Mouse (Mus musculus): ENCODE data around the gene Cerk. TPM values are rescaled to one million over a fixed set of nuclear protein-coding genes. Genes with fewer than 3 reads are reported as not detected.
A peak's percentile ranks its signal among the peaks of the same experiment; 100 is the strongest.
"Not testable (repeated sequence)": the region's sequence is repeated elsewhere in the genome, so short reads cannot be mapped to it uniquely, and the experiment has no call there.

Cerk gene
- total RNA-seq, 2 experiments from 2014 or later = 38.8 to 41.0 TPM

GRCm38 (mm10) chr15:86212193-86212592 is 26.3 kb upstream of the Cerk start:
- DNase-seq (ENCODE audit: low spot score in 2 of 2) = not testable (repeated sequence)

GRCm38 (mm10) chr15:86206385-86206784 is 20.4 kb upstream of the Cerk start:
- DNase-seq (ENCODE audit: low spot score in 2 of 2) = no peak

- peak; percentile 65 to 68 for DNase-seq (ENCODE audit: low spot score in 2 of 2)
Observed at GRCm38 (mm10) chr15:86205300-86205699, 19.4 kb upstream of the Cerk start.

- no peak for DNase-seq (ENCODE audit: low spot score in 2 of 2)
Observed at GRCm38 (mm10) chr15:86203942-86204561, 18.1 kb upstream of the Cerk start.

- DNase-seq (ENCODE audit: low spot score in 2 of 2) = no peak
Observed at GRCm38 (mm10) chr15:86203292-86203793, 17.4 kb upstream of the Cerk start.

- DNase-seq (ENCODE audit: low spot score in 2 of 2) = no peak
Observed at GRCm38 (mm10) chr15:86202640-86203039, 16.7 kb upstream of the Cerk start.

GRCm38 (mm10) chr15:86201696-86202330 is 15.9 kb upstream of the Cerk start:
- no peak for DNase-seq (ENCODE audit: low spot score in 2 of 2)

- DNase-seq (ENCODE audit: low spot score in 2 of 2) = no peak
Observed at GRCm38 (mm10) chr15:86201095-86201494, 15.2 kb upstream of the Cerk start.

- no peak for DNase-seq (ENCODE audit: low spot score in 2 of 2)
Observed at GRCm38 (mm10) chr15:86200169-86200568, 14.2 kb upstream of the Cerk start.

- no peak for DNase-seq (ENCODE audit: low spot score in 2 of 2)
Observed at GRCm38 (mm10) chr15:86199482-86199881, 13.5 kb upstream of the Cerk start.

- no peak for DNase-seq (ENCODE audit: low spot score in 2 of 2)
Observed at GRCm38 (mm10) chr15:86199052-86199451, 13.1 kb upstream of the Cerk start.

- DNase-seq (ENCODE audit: low spot score in 2 of 2) = not testable (repeated sequence)
Observed at GRCm38 (mm10) chr15:86194676-86195453, 8.9 kb upstream of the Cerk start.

- DNase-seq (ENCODE audit: low spot score in 2 of 2) = no peak
Observed at GRCm38 (mm10) chr15:86191933-86192332, 6.0 kb upstream of the Cerk start.

GRCm38 (mm10) chr15:86191505-86191904 is 5.6 kb upstream of the Cerk start:
- no peak for DNase-seq (ENCODE audit: low spot score in 2 of 2)

GRCm38 (mm10) chr15:86190387-86190786 is 4.4 kb upstream of the Cerk start:
- DNase-seq (ENCODE audit: low spot score in 2 of 2) = no peak

GRCm38 (mm10) chr15:86188746-86189470 is 3.0 kb upstream of the Cerk start:
- peak; percentile 42 to 48 for DNase-seq (ENCODE audit: low spot score in 2 of 2)

- peak; percentile 51 to 64 for DNase-seq (ENCODE audit: low spot score in 2 of 2)
Observed at GRCm38 (mm10) chr15:86188186-86188585, 2.2 kb upstream of the Cerk start.

- DNase-seq (ENCODE audit: low spot score in 2 of 2) = no peak
Observed at GRCm38 (mm10) chr15:86186686-86187085, 745 bp upstream of the Cerk start.

GRCm38 (mm10) chr15:86184851-86185688 is 871 bp downstream of the Cerk start:
- DNase-seq (ENCODE audit: low spot score in 2 of 2) = peak; percentile 54 to 67

- DNase-seq (ENCODE audit: low spot score in 2 of 2) = no peak
Observed at GRCm38 (mm10) chr15:86184071-86184470, 1.9 kb downstream of the Cerk start.

Measured in layer of hippocampus, postnatal 10 days (tissue).